Mouse (Mus musculus): ENCODE measurements around the gene Ptpn3. TPM values are rescaled to one million over a fixed set of nuclear protein-coding genes. Genes with fewer than 3 reads are reported as not detected.

Gene Ptpn3
- total RNA-seq, 1 experiment, result 13.6 TPM

DNA sequence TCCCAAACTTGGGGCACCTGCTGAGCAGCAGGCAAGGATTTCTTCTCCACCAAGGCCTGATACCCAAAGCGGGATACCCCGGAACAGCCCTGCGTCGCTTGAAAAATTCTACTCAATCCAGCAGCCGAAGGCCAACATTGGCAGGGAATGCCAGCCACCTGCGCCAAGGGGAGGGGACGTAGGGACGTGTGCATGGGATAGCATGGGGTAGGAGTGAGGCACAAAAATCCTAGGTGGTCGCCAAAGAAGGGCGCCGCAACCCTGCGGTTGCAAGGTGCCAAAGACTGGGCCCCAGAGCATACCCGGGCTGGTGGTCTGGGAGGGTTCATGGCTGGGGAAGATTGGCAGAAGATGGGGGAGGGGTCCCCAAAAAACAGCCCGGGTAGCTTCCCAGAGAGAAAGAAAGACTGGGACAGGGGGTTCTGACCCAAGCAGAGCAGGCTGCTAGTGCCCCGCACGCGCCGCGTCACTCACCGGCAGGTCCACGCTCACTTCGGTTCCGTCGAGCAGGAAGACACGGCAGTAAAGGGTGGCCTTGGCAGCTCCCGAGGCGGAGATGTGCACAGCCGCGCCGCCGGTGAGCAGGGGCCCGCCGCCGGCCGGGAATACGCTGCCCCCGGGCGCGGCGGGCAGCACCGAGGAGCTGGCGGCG lies 159.1 kb downstream of the Ptpn3 start:
- peak overlapping the region; percentile 57 for H3K9ac ChIP-seq (ENCODE audit: insufficient read depth, low read depth, low read length, poor library complexity, severe bottlenecking)
- no peak overlapping the region for H3K27ac ChIP-seq (ENCODE audit: insufficient read depth, low read depth, low read length, poor library complexity, severe bottlenecking)
- DNase-seq (ENCODE audit: low read depth, low spot score), result no peak
- in situ Hi-C loops (cut with MboI; ENCODE audit: low sequenced_read_pairs in 2 of 2, unreplicated experiment in 2 of 2), result no loop called here
- H3K36me3 ChIP-seq (ENCODE audit: control insufficient read depth, insufficient read depth, low read length, poor library complexity, severe bottlenecking), result no peaks in the 10 kb centered on the region
- peaks cover 0 to 7% of the 10 kb centered on the region in 2 experiments; a peak in 1 of 4 replicates for H3K4me1 ChIP-seq (ENCODE audit: control insufficient read depth in 2 of 2, insufficient read depth in 2 of 2, low read length in 2 of 2, poor library complexity in 1 of 2)
- H3K4me3 ChIP-seq (ENCODE audit: insufficient read depth in 1 of 2, low read depth in 1 of 2, low read length in 2 of 2, poor library complexity in 1 of 2, severe bottlenecking in 1 of 2), result peak overlapping the region; percentile 88
- no peaks in the 10 kb centered on the region for H3K9me3 ChIP-seq (ENCODE audit: control insufficient read depth, insufficient read depth, low read depth, low read length)
- TF ChIP-seq CHD2 (IDR thresholded peaks at IDR 0.05; ENCODE audit: low read depth, low read length), result no peak
- TF ChIP-seq ZC3H11A (IDR thresholded peaks at IDR 0.05; ENCODE audit: borderline replicate concordance, low read depth, low read length), result no peak
- no peak for TF ChIP-seq MAFK (IDR thresholded peaks at IDR 0.05; ENCODE audit: insufficient read depth, low read depth, low read length)
- no peak for TF ChIP-seq ZNF384 (IDR thresholded peaks at IDR 0.05; ENCODE audit: low read depth, low read length)
- TF ChIP-seq HCFC1 (IDR thresholded peaks at IDR 0.05; ENCODE audit: borderline replicate concordance, insufficient read depth, low read length), result no peak; the same call in 1 of the 2 replicates

DNA sequence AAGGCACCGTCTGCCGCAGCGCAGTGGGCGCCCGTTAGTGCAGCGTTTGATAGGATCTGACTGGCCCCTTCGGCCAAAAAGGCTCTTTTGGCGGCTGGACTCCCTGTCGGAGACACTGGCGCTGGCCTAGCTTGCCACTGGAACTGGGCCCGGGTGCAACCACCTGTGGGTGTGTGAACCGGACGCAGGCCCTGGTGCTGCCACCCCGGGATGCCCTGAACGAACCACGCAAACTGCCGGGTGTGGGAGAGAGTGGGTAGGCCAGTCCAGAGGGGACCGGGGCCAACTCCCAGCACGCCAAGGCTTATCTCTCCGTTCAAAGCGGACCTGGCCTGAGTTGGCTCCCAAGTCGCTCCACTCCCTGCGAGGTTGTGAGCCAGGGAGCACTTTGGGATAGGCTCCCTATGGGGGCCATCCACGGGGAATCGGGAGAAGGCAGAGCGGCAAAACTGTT lies 159.7 kb downstream of the Ptpn3 start:
- H3K27ac ChIP-seq (ENCODE audit: insufficient read depth, low read depth, low read length, poor library complexity, severe bottlenecking), result no peak overlapping the region
- in situ Hi-C loops (cut with MboI; ENCODE audit: low sequenced_read_pairs in 2 of 2, unreplicated experiment in 2 of 2), result no loop called here
- H3K9me3 ChIP-seq (ENCODE audit: control insufficient read depth, insufficient read depth, low read depth, low read length), result no peaks in the 10 kb centered on the region
- TF ChIP-seq ZC3H11A (IDR thresholded peaks at IDR 0.05; ENCODE audit: borderline replicate concordance, low read depth, low read length) (no peak), HCFC1 (IDR thresholded peaks at IDR 0.05; ENCODE audit: borderline replicate concordance, insufficient read depth, low read length) (no peak), CHD2 (IDR thresholded peaks at IDR 0.05; ENCODE audit: low read depth, low read length) (no peak), ZNF384 (IDR thresholded peaks at IDR 0.05; ENCODE audit: low read depth, low read length) (no peak), MAFK (IDR thresholded peaks at IDR 0.05; ENCODE audit: insufficient read depth, low read depth, low read length) (no peak)
- H3K4me3 ChIP-seq (ENCODE audit: insufficient read depth in 1 of 2, low read depth in 1 of 2, low read length in 2 of 2, poor library complexity in 1 of 2, severe bottlenecking in 1 of 2), result peak overlapping the region; percentile 88
- no peak for DNase-seq (ENCODE audit: low read depth, low spot score)
- H3K4me1 ChIP-seq (ENCODE audit: control insufficient read depth in 2 of 2, insufficient read depth in 2 of 2, low read length in 2 of 2, poor library complexity in 1 of 2), result peaks cover 0 to 7% of the 10 kb centered on the region in 2 experiments; a peak in 1 of 4 replicates
- peak overlapping the region; percentile 57; the same call in 1 of the 2 replicates for H3K9ac ChIP-seq (ENCODE audit: insufficient read depth, low read depth, low read length, poor library complexity, severe bottlenecking)
- no peaks in the 10 kb centered on the region for H3K36me3 ChIP-seq (ENCODE audit: control insufficient read depth, insufficient read depth, low read length, poor library complexity, severe bottlenecking)

GRCm38 (mm10) chr4:57140992-57141717 lies 160.5 kb downstream of the Ptpn3 start:
- Histone ChIP-seq H3K9me3 (ENCODE audit: control insufficient read depth, insufficient read depth, low read depth, low read length) (no peaks in the 10 kb centered on the region), H3K4me3 (ENCODE audit: insufficient read depth in 1 of 2, low read depth in 1 of 2, low read length in 2 of 2, poor library complexity in 1 of 2, severe bottlenecking in 1 of 2) (no peak overlapping the region), H3K4me1 (ENCODE audit: control insufficient read depth in 2 of 2, insufficient read depth in 2 of 2, low read length in 2 of 2, poor library complexity in 1 of 2) (peaks cover 0 to 7% of the 10 kb centered on the region in 2 experiments; a peak in 1 of 4 replicates), H3K9ac (ENCODE audit: insufficient read depth, low read depth, low read length, poor library complexity, severe bottlenecking) (no peak overlapping the region), H3K27ac (ENCODE audit: insufficient read depth, low read depth, low read length, poor library complexity, severe bottlenecking) (no peak overlapping the region), H3K36me3 (ENCODE audit: control insufficient read depth, insufficient read depth, low read length, poor library complexity, severe bottlenecking) (no peaks in the 10 kb centered on the region)
- TF ChIP-seq ZC3H11A (IDR thresholded peaks at IDR 0.05; ENCODE audit: borderline replicate concordance, low read depth, low read length) (no peak), HCFC1 (IDR thresholded peaks at IDR 0.05; ENCODE audit: borderline replicate concordance, insufficient read depth, low read length) (no peak), CHD2 (IDR thresholded peaks at IDR 0.05; ENCODE audit: low read depth, low read length) (no peak), ZNF384 (IDR thresholded peaks at IDR 0.05; ENCODE audit: low read depth, low read length) (no peak), MAFK (IDR thresholded peaks at IDR 0.05; ENCODE audit: insufficient read depth, low read depth, low read length) (no peak)
- DNase-seq (ENCODE audit: low read depth, low spot score), result no peak
- in situ Hi-C loops (cut with MboI; ENCODE audit: low sequenced_read_pairs in 2 of 2, unreplicated experiment in 2 of 2), result no loop called here

Other genes starting within 250 kb of the Ptpn3 start
- 4.7 and 6.2 TPM in 2 replicates for gene Epb41l4b, start 158.4 kb downstream of the Ptpn3 start, total RNA-seq (2012; rRNA removed)
- 1.8 and 2.2 TPM in 2 replicates for gene Palm2, start 132.4 kb upstream of the Ptpn3 start, total RNA-seq (2012; rRNA removed)